Mouse (Mus musculus): ENCODE measurements at regions not wholly inside any gene's neighbourhood (a gene's known extent, or its start where the extent isn't known, plus 50 kb on each side); places are given as distances from the start of the nearest gene placed in this dataset.

- H3K4me1 ChIP-seq (replicated peaks; ENCODE audit: insufficient read depth, low read length), result no peaks in the 10 kb centered on the region
- H3K27me3 ChIP-seq (ENCODE audit: insufficient read depth, low read length), result no peaks in the 10 kb centered on the region
- DNase-seq (ENCODE audit: low spot score) (no peak), ATAC-seq (replicated peaks; ENCODE audit: low FRiP score, low read depth) (no peak)
- H3K4me2 ChIP-seq (ENCODE audit: low read length), result no peak overlapping the region
- WGBS, result 67% methylated on average over 2 of the region's 2 CpGs
- no peak overlapping the region for H3K27ac ChIP-seq
- no peaks in the 10 kb centered on the region for H3K36me3 ChIP-seq (ENCODE audit: insufficient read depth, low read length)
- no peak for TF ChIP-seq CTCF (IDR thresholded peaks at IDR 0.05; ENCODE audit: low read depth)
- H3K9ac ChIP-seq (ENCODE audit: low read depth, low read length), result no peak overlapping the region
- H3K4me3 ChIP-seq (replicated peaks; ENCODE audit: low read depth, low read length), result no peak overlapping the region
- H3K9me3 ChIP-seq (replicated peaks; ENCODE audit: low read length), result no peaks in the 10 kb centered on the region
These were observed 95.5 kb upstream of the Grik2 start for GRCm38 (mm10) chr10:49884106-49884505.

GRCm38 (mm10) chr10:49883444-49883843 lies 94.9 kb upstream of the Grik2 start:
- TF ChIP-seq CTCF (IDR thresholded peaks at IDR 0.05; ENCODE audit: low read depth), result no peak
- no peak for ATAC-seq (replicated peaks; ENCODE audit: low FRiP score, low read depth)
- H3K36me3 ChIP-seq (ENCODE audit: insufficient read depth, low read length), result no peaks in the 10 kb centered on the region
- no peak overlapping the region for H3K9ac ChIP-seq (ENCODE audit: low read depth, low read length)
- H3K4me1 ChIP-seq (replicated peaks; ENCODE audit: insufficient read depth, low read length), result no peaks in the 10 kb centered on the region
- 71% methylated on average over 1 of the region's 1 CpGs for WGBS
- no peak overlapping the region for H3K4me3 ChIP-seq (replicated peaks; ENCODE audit: low read depth, low read length)
- no peak for DNase-seq (ENCODE audit: low spot score)
- H3K27me3 ChIP-seq (ENCODE audit: insufficient read depth, low read length), result no peaks in the 10 kb centered on the region
- H3K27ac ChIP-seq, result no peak overlapping the region
- H3K9me3 ChIP-seq (replicated peaks; ENCODE audit: low read length), result no peaks in the 10 kb centered on the region
- H3K4me2 ChIP-seq (ENCODE audit: low read length), result no peak overlapping the region

- WGBS, result 76% methylated on average over 3 of the region's 3 CpGs
- H3K9me3 ChIP-seq (replicated peaks; ENCODE audit: low read length), result no peaks in the 10 kb centered on the region
- no peaks in the 10 kb centered on the region for H3K36me3 ChIP-seq (ENCODE audit: insufficient read depth, low read length)
- H3K4me3 ChIP-seq (replicated peaks; ENCODE audit: low read depth, low read length), result no peak overlapping the region
- H3K4me1 ChIP-seq (replicated peaks; ENCODE audit: insufficient read depth, low read length), result no peaks in the 10 kb centered on the region
- ATAC-seq (replicated peaks; ENCODE audit: low FRiP score, low read depth) (no peak), DNase-seq (ENCODE audit: low spot score) (no peak)
- no peak overlapping the region for H3K27ac ChIP-seq
- no peak overlapping the region for H3K4me2 ChIP-seq (ENCODE audit: low read length)
- TF ChIP-seq CTCF (IDR thresholded peaks at IDR 0.05; ENCODE audit: low read depth), result peak; percentile 16; the same call in 1 of the 2 replicates
- no peak overlapping the region for H3K9ac ChIP-seq (ENCODE audit: low read depth, low read length)
- H3K27me3 ChIP-seq (ENCODE audit: insufficient read depth, low read length), result no peaks in the 10 kb centered on the region
These were observed 75.2 kb upstream of the Grik2 start for GRCm38 (mm10) chr10:49863800-49864199.

- no peak overlapping the region for H3K4me3 ChIP-seq (replicated peaks; ENCODE audit: low read depth, low read length)
- TF ChIP-seq CTCF (IDR thresholded peaks at IDR 0.05; ENCODE audit: low read depth), result no peak
- no peaks in the 10 kb centered on the region for H3K36me3 ChIP-seq (ENCODE audit: insufficient read depth, low read length)
- no peak overlapping the region for H3K27ac ChIP-seq
- H3K9me3 ChIP-seq (replicated peaks; ENCODE audit: low read length), result no peaks in the 10 kb centered on the region
- H3K27me3 ChIP-seq (ENCODE audit: insufficient read depth, low read length), result no peaks in the 10 kb centered on the region
- no peaks in the 10 kb centered on the region for H3K4me1 ChIP-seq (replicated peaks; ENCODE audit: insufficient read depth, low read length)
- H3K4me2 ChIP-seq (ENCODE audit: low read length), result no peak overlapping the region
- no peak overlapping the region for H3K9ac ChIP-seq (ENCODE audit: low read depth, low read length)
- WGBS, result 67% methylated on average over 2 of the region's 2 CpGs
- DNase-seq (ENCODE audit: low spot score) (no peak), ATAC-seq (replicated peaks; ENCODE audit: low FRiP score, low read depth) (no peak)
These were observed 59.1 kb upstream of the Grik2 start for GRCm38 (mm10) chr10:49847686-49848085.

GRCm38 (mm10) chr10:49844308-49844707 lies 55.7 kb upstream of the Grik2 start:
- Histone ChIP-seq H3K9me3 (replicated peaks; ENCODE audit: low read length) (no peaks in the 10 kb centered on the region), H3K4me1 (replicated peaks; ENCODE audit: insufficient read depth, low read length) (no peaks in the 10 kb centered on the region), H3K4me2 (ENCODE audit: low read length) (no peak overlapping the region), H3K27me3 (ENCODE audit: insufficient read depth, low read length) (no peaks in the 10 kb centered on the region), H3K27ac (no peak overlapping the region), H3K36me3 (ENCODE audit: insufficient read depth, low read length) (no peaks in the 10 kb centered on the region), H3K4me3 (replicated peaks; ENCODE audit: low read depth, low read length) (no peak overlapping the region), H3K9ac (ENCODE audit: low read depth, low read length) (no peak overlapping the region)
- 79% methylated on average over 3 of the region's 3 CpGs for WGBS
- TF ChIP-seq CTCF (IDR thresholded peaks at IDR 0.05; ENCODE audit: low read depth), result no peak
- no peak for DNase-seq (ENCODE audit: low spot score)
- no peak for ATAC-seq (replicated peaks; ENCODE audit: low FRiP score, low read depth)

All from kidney, postnatal 0 days (tissue).